Mouse (Mus musculus) olfactory bulb, adult 2 months (tissue): ENCODE measurements at regions not wholly inside any gene's neighbourhood (a gene's known extent, or its start where the extent isn't known, plus 50 kb on each side); places are given as distances from the start of the nearest gene placed in this dataset.

Experiments used
- CTCF ChIP-seq: fragments of 200-500 bp; IDR thresholded peaks from 2 replicates; pipeline ENCODE4 v1.5.1; 2012; ENCODE audit warnings: low read depth, mild to moderate bottlenecking, low read length, moderate library complexity; ENCODE audit not compliant: insufficient read depth
- POLR2A ChIP-seq: fragments of 200-500 bp; IDR thresholded peaks from 2 replicates; pipeline ENCODE4 v1.6.1; 2012; ENCODE audit warnings: mild to moderate bottlenecking, low read depth, low read length, moderate library complexity; ENCODE audit not compliant: insufficient read depth

DNA sequence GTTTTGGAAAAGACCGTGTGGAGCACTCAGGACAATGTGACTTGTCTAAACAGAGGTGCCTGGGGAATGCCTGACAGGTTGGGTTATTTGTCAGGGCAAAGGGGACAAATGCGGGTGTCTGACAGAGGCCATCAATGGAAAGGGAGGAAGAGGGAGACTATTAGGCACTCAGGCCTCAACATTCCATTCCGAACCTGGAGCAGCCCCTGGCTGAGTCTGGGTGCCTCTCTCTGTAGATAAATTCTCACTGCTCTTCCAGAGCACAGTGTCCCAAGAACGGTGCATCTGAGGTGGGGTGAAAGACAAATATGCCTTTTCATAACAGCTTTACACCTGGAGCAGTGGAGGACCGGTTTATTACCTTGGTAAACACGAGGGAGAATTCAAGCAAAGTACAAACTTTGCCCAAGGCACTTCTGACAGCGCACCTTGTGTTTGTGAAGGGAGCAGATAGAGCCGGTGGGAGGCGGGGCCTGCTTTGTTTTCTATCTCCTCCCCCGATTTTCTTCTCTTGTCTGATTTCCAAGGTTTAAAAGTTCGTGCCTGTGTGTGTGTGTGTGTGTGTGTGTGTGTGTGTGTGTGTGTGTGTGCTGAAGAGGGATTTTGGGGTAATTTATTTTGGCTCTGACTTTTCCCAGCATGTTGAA is 68.4 kb upstream of the Bcl6 start:
- TF ChIP-seq CTCF (no peak), POLR2A (no peak)
